Mouse (Mus musculus) cerebellum, adult (tissue): Measurements from ENCODE around the gene Tmem178b.

Experiments used
- ATAC-seq: cut with Nextera tagmentation; 2 replicates; pipeline ENCODE4 v1.9.2; 2017; ENCODE audit warnings: mild to moderate bottlenecking, moderate library complexity, mixed read lengths; ENCODE audit not compliant: insufficient number of reproducible peaks, low FRiP score, low TSS enrichment

The Tmem178b gene

GRCm38 (mm10) chr6:40235793-40236470 is 362.9 kb downstream of the Tmem178b start:
- ATAC-seq, result no peak

GRCm38 (mm10) chr6:40236841-40237765 is 364.0 kb downstream of the Tmem178b start:
- ATAC-seq, result peak; percentile 85

- ATAC-seq, result no peak
These were observed 365.8 kb downstream of the Tmem178b start for GRCm38 (mm10) chr6:40238857-40239256.

DNA sequence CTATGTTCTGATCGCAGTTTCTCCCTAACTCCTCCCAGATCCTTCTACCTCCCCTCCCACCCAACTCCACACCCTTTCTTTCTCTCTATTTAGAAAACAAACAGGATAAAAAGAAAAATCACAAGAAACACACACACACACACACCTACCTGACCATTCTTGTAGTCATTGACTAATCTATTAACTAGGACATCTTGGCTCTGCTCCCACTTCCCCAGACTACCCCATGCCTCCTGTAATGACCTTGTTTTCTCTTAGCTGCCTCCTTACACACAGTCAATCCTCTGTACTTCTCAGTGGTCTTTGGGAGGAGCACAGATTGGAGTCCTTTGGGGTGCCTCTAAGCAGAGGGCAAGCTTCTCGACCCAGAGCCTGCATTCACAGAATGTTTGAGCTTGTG is 367.6 kb downstream of the Tmem178b start:
- ATAC-seq, result no peak

- ATAC-seq, result no peak
These were observed 374.4 kb downstream of the Tmem178b start for GRCm38 (mm10) chr6:40247398-40247946.

DNA sequence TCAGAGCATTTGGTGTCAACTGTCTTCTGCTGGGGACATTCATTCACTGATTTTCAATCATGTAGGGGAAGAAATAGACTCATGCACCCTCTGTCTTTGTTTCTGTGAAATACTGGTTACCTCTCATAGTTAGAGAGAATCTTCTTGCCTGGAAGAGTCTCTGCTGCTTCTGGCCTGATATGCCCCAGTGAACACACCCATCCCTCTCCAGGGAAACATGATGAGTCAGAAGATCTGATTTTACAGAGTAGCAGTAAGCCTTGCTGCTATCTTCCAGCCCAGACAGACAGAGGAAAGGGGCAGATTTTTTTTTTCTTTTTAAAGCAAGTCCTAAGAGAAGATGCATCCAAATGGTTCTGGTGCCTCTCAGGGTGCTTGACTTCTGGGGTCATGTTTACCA is 376.9 kb downstream of the Tmem178b start:
- no peak for ATAC-seq

- ATAC-seq, result no peak
These were observed 390.6 kb downstream of the Tmem178b start for GRCm38 (mm10) chr6:40263687-40264086.

DNA sequence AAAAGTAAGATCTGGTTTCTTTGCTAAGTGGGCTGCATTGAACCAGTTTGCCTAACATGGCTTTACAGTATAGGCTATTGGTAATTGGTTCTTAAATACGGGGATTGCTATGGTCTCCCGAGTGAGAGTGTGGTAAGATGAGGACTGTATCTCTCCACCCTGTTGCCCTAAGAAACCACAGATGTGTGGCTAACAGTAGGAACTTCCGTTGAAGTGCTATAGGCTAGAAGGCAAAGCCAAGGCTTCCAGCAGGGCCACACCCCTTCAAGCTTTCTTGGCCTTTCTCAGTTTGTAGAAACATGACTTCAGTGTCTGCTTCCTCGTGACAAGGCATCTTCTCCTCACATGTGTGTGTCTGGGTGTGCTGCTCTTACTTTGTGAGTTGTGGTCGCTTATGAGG is 427.6 kb downstream of the Tmem178b start:
- ATAC-seq, result no peak

DNA sequence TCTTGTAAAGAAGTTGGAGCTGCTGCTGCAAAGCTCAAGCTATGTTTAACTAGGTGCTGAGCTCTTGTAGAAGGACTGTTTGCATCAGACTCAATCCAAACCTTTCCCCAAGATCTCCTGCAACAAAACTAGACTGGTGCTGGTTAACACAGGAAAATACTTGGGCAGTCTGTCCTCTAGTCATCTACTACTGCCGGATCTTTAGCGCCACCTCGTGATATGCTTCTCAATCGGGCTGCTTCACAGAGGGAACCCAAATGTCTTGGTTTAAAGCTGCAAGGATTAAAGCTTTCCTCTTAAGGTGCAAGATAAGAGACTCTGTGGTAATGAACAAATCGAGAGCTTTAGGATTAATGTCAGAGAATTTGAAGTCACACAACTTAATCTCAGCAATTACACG is 430.3 kb downstream of the Tmem178b start:
- ATAC-seq, result peak; percentile 70; the same call in 1 of the 2 replicates
